8 mouse cellular contexts compared by ENCODE assay signal in genomic region chr16:38321452-38321935, GRCm38 (mm10). TPM values are rescaled to one million over a fixed set of nuclear protein-coding genes. Genes with fewer than 3 reads are reported as not detected.
DNase-seq lines count a peak whose midpoint lies in the region; ATAC-seq and TF ChIP-seq lines count a peak whose summit lies in the region.

No protein-coding gene starts in this region.

- H3K36me3 ChIP-seq in forebrain, embryonic 12.5 days (replicated peaks), result no peaks in the 10 kb centered on the region
- H3K36me3 ChIP-seq in hindbrain, embryonic 16.5 days (ENCODE audit: control insufficient read depth, insufficient read depth, low read length), result no peaks in the 10 kb centered on the region

- peak; percentile 64 for TF ChIP-seq CTCF in left cerebral cortex, adult 2 months (IDR thresholded peaks at IDR 0.05)

- no peaks in the 10 kb centered on the region for H3K9me3 ChIP-seq in forebrain, embryonic 12.5 days
- H3K9me3 ChIP-seq in hindbrain, embryonic 16.5 days (ENCODE audit: control insufficient read depth, low read length), result no peaks in the 10 kb centered on the region

- no peaks in the 10 kb centered on the region for H3K27me3 ChIP-seq in forebrain, embryonic 12.5 days
- H3K27me3 ChIP-seq in hindbrain, embryonic 16.5 days (replicated peaks; ENCODE audit: control insufficient read depth, insufficient read depth, low read length), result no peaks in the 10 kb centered on the region

- WGBS in forebrain, embryonic 12.5 days, result 26% methylated on average over 17 of the region's 17 CpGs
- WGBS in hindbrain, embryonic 16.5 days, result 29% methylated on average over 17 of the region's 17 CpGs

- no peak overlapping the region for H3K27ac ChIP-seq in forebrain, embryonic 12.5 days
- no peak overlapping the region for H3K27ac ChIP-seq in hindbrain, embryonic 16.5 days (ENCODE audit: low read depth, low read length)
- H3K27ac ChIP-seq in left cerebral cortex, adult 2 months, result no peak overlapping the region

- H3K9ac ChIP-seq in forebrain, embryonic 12.5 days, result 0 out of 2 replicates have a peak overlapping the region, but pooled peaks have one; percentile 42
- 0 out of 2 replicates have a peak overlapping the region, but pooled peaks have one; percentile 19 for H3K9ac ChIP-seq in hindbrain, embryonic 16.5 days (ENCODE audit: low read depth, low read length)

- peak; percentile 23 to 72 for DNase-seq in adrenal gland, adult (ENCODE audit: inconsistent age in 2 of 2, low spot score in 1 of 2)
- no peak for DNase-seq in adrenal gland, postnatal 4 days (ENCODE audit: low spot score in 2 of 2)
- peak; percentile 42 for DNase-seq in c-Kit-positive CD71-positive TER-119-positive erythroid progenitor cells, embryonic 14.5 days (ENCODE audit: low spot score)
- peak; percentile 60 for DNase-seq in left cerebral cortex, adult 2 months (ENCODE audit: extremely low spot score in 1 of 2, low spot score in 2 of 2)
- DNase-seq in right cerebral cortex, postnatal 25 days, result peak; percentile 46

- peak overlapping the region; percentile 50 for H3K4me2 ChIP-seq in forebrain, embryonic 12.5 days
- H3K4me2 ChIP-seq in hindbrain, embryonic 16.5 days (ENCODE audit: low read length), result peak overlapping the region; percentile 59

- no peaks in the 10 kb centered on the region; the same call in 1 of the 2 replicates for H3K4me1 ChIP-seq in forebrain, embryonic 12.5 days
- H3K4me1 ChIP-seq in hindbrain, embryonic 16.5 days (ENCODE audit: control insufficient read depth, insufficient read depth, low read depth, low read length), result no peaks in the 10 kb centered on the region

- intact Hi-C loops in left cerebral cortex, adult 2 months (cut with DNase I), result no loop called here

- peak; percentile 77 for ATAC-seq in forebrain, embryonic 12.5 days (ENCODE audit: low FRiP score)
- peak; percentile 86 for ATAC-seq in hindbrain, embryonic 16.5 days
- ATAC-seq in megakaryocyte, adult 5-6 weeks (ENCODE audit: poor library complexity, severe bottlenecking), result peak; percentile 78

- peak overlapping the region; percentile 20; the same call in 1 of the 2 replicates for H3K4me3 ChIP-seq in forebrain, embryonic 12.5 days (replicated peaks)
- no peak overlapping the region for H3K4me3 ChIP-seq in hindbrain, embryonic 16.5 days (ENCODE audit: low read length)
- H3K4me3 ChIP-seq in left cerebral cortex, adult 2 months, result no peak overlapping the region

RNA-seq across cellular contexts. Expression of gene Maats1, which starts 20.4 kb away (rescaled TPM):
- total RNA-seq in adrenal gland, postnatal 4 days (2021), result 1 to 10 TPM in 1 of 2 experiments, under 1 TPM in 1; 0.56 to 1.1 TPM
- polyA plus RNA-seq in forebrain, embryonic 12.5 days (2016; fragmentation: Nextera tagmentation; extraction: Ambion mirVana), result 0.56 and 0.60 TPM in 2 replicates
- polyA plus RNA-seq in hindbrain, embryonic 16.5 days (2015; fragmentation: Nextera tagmentation; extraction: Ambion mirVana), result 1.6 and 1.7 TPM in 2 replicates
- total RNA-seq in left cerebral cortex, adult 2 months (2021), result 1 to 10 TPM; 1.2 to 1.6 TPM
- not detected in 2 replicates for total RNA-seq in megakaryocyte, adult 5-6 weeks (2015)
- not detected in 2 replicates for total RNA-seq in megakaryocyte, adult 5-6 weeks (2017)

RNA-seq across cellular contexts. Expression of gene Cox17, which starts 25.3 kb away (rescaled TPM):
- 100 to 1,000 TPM; 171 to 172 TPM for total RNA-seq in adrenal gland, postnatal 4 days (2021)
- polyA plus RNA-seq in forebrain, embryonic 12.5 days (2016; fragmentation: Nextera tagmentation; extraction: Ambion mirVana), result 141 and 144 TPM in 2 replicates
- polyA plus RNA-seq in hindbrain, embryonic 16.5 days (2015; fragmentation: Nextera tagmentation; extraction: Ambion mirVana), result 65.3 and 71.9 TPM in 2 replicates
- 100 to 1,000 TPM; 131 to 133 TPM for total RNA-seq in left cerebral cortex, adult 2 months (2021)
- 89.3 and 106 TPM in 2 replicates for total RNA-seq in megakaryocyte, adult 5-6 weeks (2015)
- total RNA-seq in megakaryocyte, adult 5-6 weeks (2017), result 210 and 268 TPM in 2 replicates

RNA-seq across cellular contexts. Expression of gene Gm21987, which starts 25.3 kb away (rescaled TPM):
- total RNA-seq in adrenal gland, postnatal 4 days (2021), result not detected
- polyA plus RNA-seq in forebrain, embryonic 12.5 days (2016; fragmentation: Nextera tagmentation; extraction: Ambion mirVana), result not detected in 2 replicates
- not detected in 2 replicates for polyA plus RNA-seq in hindbrain, embryonic 16.5 days (2015; fragmentation: Nextera tagmentation; extraction: Ambion mirVana)
- not detected for total RNA-seq in left cerebral cortex, adult 2 months (2021)
- total RNA-seq in megakaryocyte, adult 5-6 weeks (2015), result not detected in 2 replicates
- total RNA-seq in megakaryocyte, adult 5-6 weeks (2017), result not detected in 2 replicates

RNA-seq across cellular contexts. Expression of gene Nr1i2, which starts 26.9 kb away (rescaled TPM):
- 1 to 10 TPM in 1 of 2 experiments, under 1 TPM in 1; 0.70 to 4.3 TPM for total RNA-seq in adrenal gland, postnatal 4 days (2021)
- not detected in 2 replicates for polyA plus RNA-seq in forebrain, embryonic 12.5 days (2016; fragmentation: Nextera tagmentation; extraction: Ambion mirVana)
- not detected in 2 replicates for polyA plus RNA-seq in hindbrain, embryonic 16.5 days (2015; fragmentation: Nextera tagmentation; extraction: Ambion mirVana)
- total RNA-seq in left cerebral cortex, adult 2 months (2021), result not detected
- not detected in 2 replicates for total RNA-seq in megakaryocyte, adult 5-6 weeks (2015)
- not detected in 2 replicates for total RNA-seq in megakaryocyte, adult 5-6 weeks (2017)

RNA-seq across cellular contexts. Expression of gene Popdc2, which starts 40.5 kb away (rescaled TPM):
- 1 to 10 TPM; 2.1 to 2.8 TPM for total RNA-seq in adrenal gland, postnatal 4 days (2021)
- polyA plus RNA-seq in forebrain, embryonic 12.5 days (2016; fragmentation: Nextera tagmentation; extraction: Ambion mirVana), result 0.49 and 0.50 TPM in 2 replicates
- polyA plus RNA-seq in hindbrain, embryonic 16.5 days (2015; fragmentation: Nextera tagmentation; extraction: Ambion mirVana), result 0.68 and 0.69 TPM in 2 replicates
- total RNA-seq in left cerebral cortex, adult 2 months (2021), result 1 to 10 TPM in 1 of 2 experiments, under 1 TPM in 1; 0.51 to 1.5 TPM
- 0.38 and 3.9 TPM in 2 replicates for total RNA-seq in megakaryocyte, adult 5-6 weeks (2015)
- total RNA-seq in megakaryocyte, adult 5-6 weeks (2017), result 1.8 TPM in 1 of 2 replicates, not detected in the other

Comparison
In these comparisons a context has a peak if more than half of its experiments do, and no peak if none do; other contexts are left out.
1. DNase-seq: peak in adrenal gland, adult (2 of 2), c-Kit-positive CD71-positive TER-119-positive erythroid progenitor cells, embryonic 14.5 days (single experiment), left cerebral cortex, adult 2 months (2 of 2) and right cerebral cortex, postnatal 25 days (single experiment); none in adrenal gland, postnatal 4 days (0 of 2).
2. Peak in every context shown above with its lines, with median percentiles within 50 percentile points of each other: ATAC-seq.